Mouse (Mus musculus): ENCODE measurements around the gene Mboat7.

DNA sequence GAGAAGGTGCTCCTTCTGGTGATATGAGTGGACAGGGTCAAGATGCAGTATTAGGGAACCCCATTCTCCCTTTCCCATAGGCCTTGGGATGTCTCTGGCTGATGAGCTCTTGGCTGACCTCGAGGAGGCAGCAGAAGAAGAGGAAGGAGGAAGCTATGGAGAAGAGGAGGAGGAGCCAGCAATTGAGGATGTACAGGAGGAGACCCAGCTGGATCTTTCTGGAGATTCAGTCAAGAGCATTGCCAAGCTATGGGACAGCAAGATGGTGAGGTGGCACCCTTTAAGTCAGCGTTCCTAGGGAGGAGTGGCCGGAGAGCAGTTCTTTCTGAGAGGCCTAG, 62.9 kb downstream of the Mboat7 start:
- TF ChIP-seq CHD2 (IDR thresholded peaks at IDR 0.05; ENCODE audit: low read depth, low read length) = no peak
- no peak for TF ChIP-seq ZNF384 (IDR thresholded peaks at IDR 0.05; ENCODE audit: low read depth, low read length)
- TF ChIP-seq HCFC1 (IDR thresholded peaks at IDR 0.05; ENCODE audit: borderline replicate concordance, insufficient read depth, low read length) = no peak
- TF ChIP-seq ZC3H11A (IDR thresholded peaks at IDR 0.05; ENCODE audit: borderline replicate concordance, low read depth, low read length) = no peak
